Mouse (Mus musculus): ENCODE measurements at regions not wholly inside any gene's neighbourhood (a gene's known extent, or its start where the extent isn't known, plus 50 kb on each side); places are given as distances from the start of the nearest gene placed in this dataset.

GRCm38 (mm10) chr13:101233843-101234281, 400.6 kb upstream of the Slc30a5 start:
- no peak overlapping the region for H3K9ac ChIP-seq (ENCODE audit: insufficient read depth, low read depth)
- H3K4me2 ChIP-seq (ENCODE audit: insufficient read depth, low read depth, poor library complexity, severe bottlenecking), result 0 out of 2 replicates have a peak overlapping the region, but pooled peaks have one; percentile 5
- DNase-seq (ENCODE audit: extremely low read depth), result no peak
- H3K4me3 ChIP-seq (replicated peaks in 1 of 3; ENCODE audit: low read depth in 2 of 3, low read length in 2 of 3, poor library complexity in 1 of 3), result no peak overlapping the region
- H3K36me3 ChIP-seq (replicated peaks in 1 of 2; ENCODE audit: control insufficient read depth in 1 of 2, insufficient read depth in 1 of 2, low read length in 1 of 2), result no peaks in the 10 kb centered on the region
- dilution Hi-C loops (cut with MboI; ENCODE audit: extremely low pct_ligation_motif_present, extremely low pct_unique_long_range_greater_than_20kb, low sequenced_read_pairs) (no loop called here), in situ Hi-C loops (cut with MboI; ENCODE audit: low pct_ligation_motif_present, low pct_unique_long_range_greater_than_20kb, low sequenced_read_pairs) (no loop called here)
- no peaks in the 10 kb centered on the region for H3K79me2 ChIP-seq (replicated peaks; ENCODE audit: control insufficient read depth, extremely low read depth, insufficient read depth, poor library complexity, severe bottlenecking)
- H3K27ac ChIP-seq (ENCODE audit: insufficient read depth, low read depth), result no peak overlapping the region
- H3K9me3 ChIP-seq (replicated peaks; ENCODE audit: low read length), result no peaks in the 10 kb centered on the region
- H3K27me3 ChIP-seq (replicated peaks), result no peaks in the 10 kb centered on the region
- TF ChIP-seq BHLHE40 (IDR thresholded peaks at IDR 0.05; ENCODE audit: low read depth, low read length) (no peak), MAFK (IDR thresholded peaks at IDR 0.05; ENCODE audit: insufficient replicate concordance, low read length) (no peak), ZNF384 (IDR thresholded peaks at IDR 0.05; ENCODE audit: low read depth, low read length) (no peak), CHD2 (IDR thresholded peaks at IDR 0.05; ENCODE audit: low read length) (no peak), MXI1 (IDR thresholded peaks at IDR 0.05; ENCODE audit: low read depth, low read length) (no peak), GABPA (IDR thresholded peaks at IDR 0.05; ENCODE audit: insufficient replicate concordance, low read depth, low read length) (no peak), NRF1 (IDR thresholded peaks at IDR 0.05; ENCODE audit: low read depth, low read length) (no peak), PAX5 (IDR thresholded peaks at IDR 0.05; ENCODE audit: low read length) (no peak), RCOR1 (conservative IDR thresholded peaks at IDR 0.05; ENCODE audit: low read depth, low read length) (no peak), USF2 (conservative IDR thresholded peaks at IDR 0.05; ENCODE audit: low read depth, low read length) (no peak), KAT2A (IDR thresholded peaks at IDR 0.05; ENCODE audit: insufficient replicate concordance, low read length) (no peak), JUND (conservative IDR thresholded peaks at IDR 0.05; ENCODE audit: low read depth, low read length) (no peak), MAX (IDR thresholded peaks at IDR 0.05; ENCODE audit: low read length) (no peak), TBP (conservative IDR thresholded peaks at IDR 0.05; ENCODE audit: low read depth, low read length) (no peak), ETS1 (conservative IDR thresholded peaks at IDR 0.05; ENCODE audit: low read depth, low read length) (no peak), SMC3 (IDR thresholded peaks at IDR 0.05; ENCODE audit: low read depth, low read length) (no peak), HCFC1 (IDR thresholded peaks at IDR 0.05; ENCODE audit: low read depth, low read length) (no peak), UBTF (IDR thresholded peaks at IDR 0.05; ENCODE audit: low read depth, low read length) (no peak), ZKSCAN1 (IDR thresholded peaks at IDR 0.05; ENCODE audit: borderline replicate concordance, low read depth, low read length) (no peak)
- peaks cover 12 to 14% of the 10 kb centered on the region in 2 experiments for H3K4me1 ChIP-seq (ENCODE audit: control insufficient read depth in 1 of 2, insufficient read depth in 2 of 2)

GRCm38 (mm10) chr13:101233181-101233842, 400.1 kb upstream of the Slc30a5 start:
- no peaks in the 10 kb centered on the region for H3K79me2 ChIP-seq (replicated peaks; ENCODE audit: control insufficient read depth, extremely low read depth, insufficient read depth, poor library complexity, severe bottlenecking)
- peaks cover 12 to 14% of the 10 kb centered on the region in 2 experiments for H3K4me1 ChIP-seq (ENCODE audit: control insufficient read depth in 1 of 2, insufficient read depth in 2 of 2)
- no peaks in the 10 kb centered on the region for H3K9me3 ChIP-seq (replicated peaks; ENCODE audit: low read length)
- TF ChIP-seq MAFK (IDR thresholded peaks at IDR 0.05; ENCODE audit: insufficient replicate concordance, low read length) (no peak), TBP (conservative IDR thresholded peaks at IDR 0.05; ENCODE audit: low read depth, low read length) (no peak), ZNF384 (IDR thresholded peaks at IDR 0.05; ENCODE audit: low read depth, low read length) (no peak), MXI1 (IDR thresholded peaks at IDR 0.05; ENCODE audit: low read depth, low read length) (no peak), ZMIZ1 (IDR thresholded peaks at IDR 0.05; ENCODE audit: low read depth, low read length) (no peak), SMC3 (IDR thresholded peaks at IDR 0.05; ENCODE audit: low read depth, low read length) (no peak), USF1 (IDR thresholded peaks at IDR 0.05; ENCODE audit: low read depth, low read length) (no peak), ELF1 (IDR thresholded peaks at IDR 0.05; ENCODE audit: low read depth, low read length) (no peak), JUND (conservative IDR thresholded peaks at IDR 0.05; ENCODE audit: low read depth, low read length) (peak; percentile 95), MYC (IDR thresholded peaks at IDR 0.05; ENCODE audit: low read depth, low read length) (no peak), JUN (IDR thresholded peaks at IDR 0.05; ENCODE audit: insufficient read depth, low read depth, low read length) (peak; percentile 99), ZKSCAN1 (IDR thresholded peaks at IDR 0.05; ENCODE audit: borderline replicate concordance, low read depth, low read length) (no peak), MEF2A (IDR thresholded peaks at IDR 0.05; ENCODE audit: borderline replicate concordance, low read depth, low read length) (peak; percentile 99)
- H3K9ac ChIP-seq (ENCODE audit: insufficient read depth, low read depth), result no peak overlapping the region
- no peak overlapping the region for H3K27ac ChIP-seq (ENCODE audit: insufficient read depth, low read depth)
- H3K27me3 ChIP-seq (replicated peaks), result no peaks in the 10 kb centered on the region
- dilution Hi-C loops (cut with MboI; ENCODE audit: extremely low pct_ligation_motif_present, extremely low pct_unique_long_range_greater_than_20kb, low sequenced_read_pairs), result no loop called here
- H3K36me3 ChIP-seq (replicated peaks in 1 of 2; ENCODE audit: control insufficient read depth in 1 of 2, insufficient read depth in 1 of 2, low read length in 1 of 2), result no peaks in the 10 kb centered on the region
- in situ Hi-C loops (cut with MboI; ENCODE audit: low pct_ligation_motif_present, low pct_unique_long_range_greater_than_20kb, low sequenced_read_pairs), result no loop called here
- H3K4me3 ChIP-seq (replicated peaks in 1 of 3; ENCODE audit: low read depth in 2 of 3, low read length in 2 of 3, poor library complexity in 1 of 3), result no peak overlapping the region
- DNase-seq (ENCODE audit: extremely low read depth), result peak; percentile 65
- peak overlapping the region; percentile 5; the same call in 1 of the 2 replicates for H3K4me2 ChIP-seq (ENCODE audit: insufficient read depth, low read depth, poor library complexity, severe bottlenecking)

All from CH12.LX (cell line).